ENCODE assay signal across 9 mouse cellular contexts in genomic region chr17:78895394-78895793, GRCm38 (mm10). TPM values are rescaled to one million over a fixed set of nuclear protein-coding genes. Genes with fewer than 3 reads are reported as not detected.
DNase-seq lines count a peak whose midpoint lies in the region; ATAC-seq lines count a peak whose summit lies in the region.
"Had no signal": no experiment of that assay in that cellular context is flagged by ENCODE, and none has a peak within 500 bp of the region (broad histone marks: within the 10 kb centered on the region; RNA-seq: fewer than 3 reads in every experiment).

No protein-coding gene starts in this region.

- no peaks in the 10 kb centered on the region for H3K9me3 ChIP-seq in midbrain, embryonic 16.5 days (replicated peaks; ENCODE audit: control insufficient read depth, low read length, poor library complexity, severe bottlenecking)
- H3K9me3 ChIP-seq in midbrain, embryonic 15.5 days, result no peaks in the 10 kb centered on the region
- H3K9me3 ChIP-seq in kidney, embryonic 15.5 days (replicated peaks), result no peaks in the 10 kb centered on the region
- no peaks in the 10 kb centered on the region for H3K9me3 ChIP-seq in stomach, embryonic 16.5 days (replicated peaks; ENCODE audit: control insufficient read depth, low read length)

- H3K27ac ChIP-seq in midbrain, embryonic 16.5 days (ENCODE audit: low read length), result no peak overlapping the region
- H3K27ac ChIP-seq in midbrain, embryonic 15.5 days, result no peak overlapping the region
- no peak overlapping the region for H3K27ac ChIP-seq in kidney, embryonic 15.5 days
- H3K27ac ChIP-seq in stomach, embryonic 16.5 days (ENCODE audit: low read length), result no peak overlapping the region

- H3K4me2 ChIP-seq in midbrain, embryonic 16.5 days (ENCODE audit: low read length), result peak overlapping the region; percentile 28; the same call in 1 of the 2 replicates
- no peak overlapping the region for H3K4me2 ChIP-seq in midbrain, embryonic 15.5 days
- H3K4me2 ChIP-seq in kidney, embryonic 15.5 days, result peak overlapping the region; percentile 52
- peak overlapping the region; percentile 40 for H3K4me2 ChIP-seq in stomach, embryonic 16.5 days (ENCODE audit: low read depth, low read length)

- WGBS in midbrain, embryonic 16.5 days, result 34% methylated on average over 8 of the region's 8 CpGs
- WGBS in midbrain, embryonic 15.5 days, result 44% methylated on average over 8 of the region's 8 CpGs
- WGBS in kidney, embryonic 15.5 days, result 22% methylated on average over 8 of the region's 8 CpGs
- WGBS in stomach, embryonic 16.5 days, result 22% methylated on average over 8 of the region's 8 CpGs

- H3K36me3 ChIP-seq in midbrain, embryonic 16.5 days (ENCODE audit: control insufficient read depth, insufficient read depth, low read length), result no peaks in the 10 kb centered on the region
- no peaks in the 10 kb centered on the region for H3K36me3 ChIP-seq in midbrain, embryonic 15.5 days (replicated peaks)
- H3K36me3 ChIP-seq in kidney, embryonic 15.5 days, result no peaks in the 10 kb centered on the region
- no peaks in the 10 kb centered on the region for H3K36me3 ChIP-seq in stomach, embryonic 16.5 days (ENCODE audit: control insufficient read depth, insufficient read depth, low read length)

- no peak overlapping the region for H3K9ac ChIP-seq in midbrain, embryonic 16.5 days (ENCODE audit: low read depth, low read length)
- H3K9ac ChIP-seq in midbrain, embryonic 15.5 days, result no peak overlapping the region
- H3K9ac ChIP-seq in kidney, embryonic 15.5 days, result 0 out of 2 replicates have a peak overlapping the region, but pooled peaks have one; percentile 16
- 0 out of 2 replicates have a peak overlapping the region, but pooled peaks have one; percentile 29 for H3K9ac ChIP-seq in stomach, embryonic 16.5 days (ENCODE audit: low read length)

- no peaks in the 10 kb centered on the region for H3K4me1 ChIP-seq in midbrain, embryonic 16.5 days (ENCODE audit: control insufficient read depth, insufficient read depth, low read length)
- no peaks in the 10 kb centered on the region for H3K4me1 ChIP-seq in midbrain, embryonic 15.5 days
- no peaks in the 10 kb centered on the region for H3K4me1 ChIP-seq in kidney, embryonic 15.5 days
- H3K4me1 ChIP-seq in stomach, embryonic 16.5 days (ENCODE audit: control insufficient read depth, insufficient read depth, low read length), result no peaks in the 10 kb centered on the region

- H3K4me3 ChIP-seq in midbrain, embryonic 16.5 days (ENCODE audit: low read depth, low read length), result no peak overlapping the region
- H3K4me3 ChIP-seq in midbrain, embryonic 15.5 days, result no peak overlapping the region
- 0 out of 2 replicates have a peak overlapping the region, but pooled peaks have one; percentile 17 for H3K4me3 ChIP-seq in kidney, embryonic 15.5 days (replicated peaks)
- H3K4me3 ChIP-seq in stomach, embryonic 16.5 days (replicated peaks; ENCODE audit: low read length), result peak overlapping the region; percentile 31

- intact Hi-C loops in gastrocnemius, postnatal 14 days (cut with DNase I; ENCODE audit: low total_unique reads), result no loop called here

- H3K27me3 ChIP-seq in midbrain, embryonic 16.5 days (ENCODE audit: control insufficient read depth, insufficient read depth, low read depth, low read length), result no peaks in the 10 kb centered on the region
- no peaks in the 10 kb centered on the region for H3K27me3 ChIP-seq in midbrain, embryonic 15.5 days (replicated peaks)
- no peaks in the 10 kb centered on the region for H3K27me3 ChIP-seq in kidney, embryonic 15.5 days
- no peaks in the 10 kb centered on the region for H3K27me3 ChIP-seq in stomach, embryonic 16.5 days (ENCODE audit: control insufficient read depth, insufficient read depth, low read length)

- no peak for ATAC-seq in midbrain, embryonic 16.5 days
- ATAC-seq in midbrain, embryonic 15.5 days (replicated peaks), result no peak
- ATAC-seq in kidney, embryonic 15.5 days (replicated peaks; ENCODE audit: low FRiP score), result peak; percentile 60; the same call in 1 of the 2 replicates
- 0 out of 2 replicates have a peak, but pooled peaks have one; percentile 29 for ATAC-seq in stomach, embryonic 16.5 days (ENCODE audit: insufficient read depth, low FRiP score)

- DNase-seq in adrenal gland, postnatal 25 days, result peak; percentile 42
- DNase-seq in gastrocnemius, postnatal 14 days, result peak; percentile 49
- peak; percentile 72 for DNase-seq in lung, postnatal 14 days
- no peak for DNase-seq in cerebellum, adult 9-11 months

RNA-seq across cellular contexts. Expression of gene Sult6b1, which starts 11.4 kb away (rescaled TPM):
- polyA plus RNA-seq in midbrain, embryonic 16.5 days (2015; fragmentation: Nextera tagmentation; extraction: Ambion mirVana), result 0.16 and 0.27 TPM in 2 replicates
- polyA plus RNA-seq in midbrain, embryonic 15.5 days (2015; fragmentation: Nextera tagmentation; extraction: Ambion mirVana), result 0.14 and 0.32 TPM in 2 replicates
- 0.43 TPM in 1 of 2 replicates, not detected in the other for total RNA-seq in adrenal gland, postnatal 25 days (2021)
- total RNA-seq in gastrocnemius, postnatal 14 days (2021), result not detected
- 0.10 TPM in 1 of 2 replicates, not detected in the other for polyA plus RNA-seq in kidney, embryonic 15.5 days (2015; fragmentation: Nextera tagmentation; extraction: Ambion mirVana)
- 0.21 TPM in 2 replicates for polyA plus RNA-seq in stomach, embryonic 16.5 days (2015; fragmentation: Nextera tagmentation; extraction: Ambion mirVana)
- polyA plus RNA-seq: gonadal fat pad, adult 2 months had no signal

RNA-seq across cellular contexts. Expression of gene Eif2ak2, which starts 13.0 kb away (rescaled TPM):
- polyA plus RNA-seq in midbrain, embryonic 16.5 days (2015; fragmentation: Nextera tagmentation; extraction: Ambion mirVana), result 2.0 and 2.4 TPM in 2 replicates
- 2.2 and 4.3 TPM in 2 replicates for polyA plus RNA-seq in midbrain, embryonic 15.5 days (2015; fragmentation: Nextera tagmentation; extraction: Ambion mirVana)
- total RNA-seq in adrenal gland, postnatal 25 days (2021), result 20.6 and 32.9 TPM in 2 replicates
- total RNA-seq in gastrocnemius, postnatal 14 days (2021), result 1 to 10 TPM; 5.1 to 5.4 TPM
- polyA plus RNA-seq in kidney, embryonic 15.5 days (2015; fragmentation: Nextera tagmentation; extraction: Ambion mirVana), result 11.6 and 12.3 TPM in 2 replicates
- polyA plus RNA-seq in stomach, embryonic 16.5 days (2015; fragmentation: Nextera tagmentation; extraction: Ambion mirVana), result 10.7 and 13.1 TPM in 2 replicates

RNA-seq across cellular contexts. Expression of gene Cebpzos, which starts 20.9 kb away (rescaled TPM):
- polyA plus RNA-seq in midbrain, embryonic 16.5 days (2015; fragmentation: Nextera tagmentation; extraction: Ambion mirVana), result 105 and 113 TPM in 2 replicates
- 103 TPM in 2 replicates for polyA plus RNA-seq in midbrain, embryonic 15.5 days (2015; fragmentation: Nextera tagmentation; extraction: Ambion mirVana)
- 28.9 and 43.5 TPM in 2 replicates for total RNA-seq in adrenal gland, postnatal 25 days (2021)
- 10 to 100 TPM; 42.7 to 43.9 TPM for total RNA-seq in gastrocnemius, postnatal 14 days (2021)
- polyA plus RNA-seq in kidney, embryonic 15.5 days (2015; fragmentation: Nextera tagmentation; extraction: Ambion mirVana), result 98.7 and 111 TPM in 2 replicates
- 99.8 and 113 TPM in 2 replicates for polyA plus RNA-seq in stomach, embryonic 16.5 days (2015; fragmentation: Nextera tagmentation; extraction: Ambion mirVana)

RNA-seq across cellular contexts. Expression of gene Cebpz, which starts 41.5 kb away (rescaled TPM):
- 38.0 and 45.8 TPM in 2 replicates for polyA plus RNA-seq in midbrain, embryonic 16.5 days (2015; fragmentation: Nextera tagmentation; extraction: Ambion mirVana)
- 39.2 and 42.3 TPM in 2 replicates for polyA plus RNA-seq in midbrain, embryonic 15.5 days (2015; fragmentation: Nextera tagmentation; extraction: Ambion mirVana)
- total RNA-seq in adrenal gland, postnatal 25 days (2021), result 48.2 and 50.5 TPM in 2 replicates
- 10 to 100 TPM; 16.0 to 16.9 TPM for total RNA-seq in gastrocnemius, postnatal 14 days (2021)
- polyA plus RNA-seq in kidney, embryonic 15.5 days (2015; fragmentation: Nextera tagmentation; extraction: Ambion mirVana), result 66.4 and 66.6 TPM in 2 replicates
- polyA plus RNA-seq in stomach, embryonic 16.5 days (2015; fragmentation: Nextera tagmentation; extraction: Ambion mirVana), result 47.3 and 48.2 TPM in 2 replicates

RNA-seq across cellular contexts. Expression of gene Ndufaf7, which starts 41.5 kb away (rescaled TPM):
- polyA plus RNA-seq in midbrain, embryonic 16.5 days (2015; fragmentation: Nextera tagmentation; extraction: Ambion mirVana), result 66.3 and 68.0 TPM in 2 replicates
- polyA plus RNA-seq in midbrain, embryonic 15.5 days (2015; fragmentation: Nextera tagmentation; extraction: Ambion mirVana), result 62.3 and 69.6 TPM in 2 replicates
- 36.8 and 42.3 TPM in 2 replicates for total RNA-seq in adrenal gland, postnatal 25 days (2021)
- 10 to 100 TPM; 28.0 to 29.7 TPM for total RNA-seq in gastrocnemius, postnatal 14 days (2021)
- polyA plus RNA-seq in kidney, embryonic 15.5 days (2015; fragmentation: Nextera tagmentation; extraction: Ambion mirVana), result 57.9 and 62.3 TPM in 2 replicates
- polyA plus RNA-seq in stomach, embryonic 16.5 days (2015; fragmentation: Nextera tagmentation; extraction: Ambion mirVana), result 42.4 and 51.1 TPM in 2 replicates

Comparison
In these comparisons a context has a peak if more than half of its experiments do, and no peak if none do; other contexts are left out.
1. ATAC-seq: peak in kidney, embryonic 15.5 days (single experiment) and stomach, embryonic 16.5 days (single experiment); none in midbrain, embryonic 16.5 days (single experiment) and midbrain, embryonic 15.5 days (single experiment).
2. H3K4me3 ChIP-seq: peak in kidney, embryonic 15.5 days (single experiment) and stomach, embryonic 16.5 days (single experiment); none in midbrain, embryonic 16.5 days (single experiment) and midbrain, embryonic 15.5 days (single experiment).
3. H3K9ac ChIP-seq: peak in kidney, embryonic 15.5 days (single experiment) and stomach, embryonic 16.5 days (single experiment); none in midbrain, embryonic 16.5 days (single experiment) and midbrain, embryonic 15.5 days (single experiment).